Mouse (Mus musculus) thymus, adult 2 months (tissue): Measurements from ENCODE around the gene Olfr643. TPM values are rescaled to one million over a fixed set of nuclear protein-coding genes. Genes with fewer than 3 reads are reported as not detected.

Source experiments
- DNase-seq: peaks from one replicate; pipeline ENCODE4 v3.0.0; 2021
- H3K27ac ChIP-seq: fragments of 200-500 bp; 2 replicates; pipeline ENCODE4 v1.5.1; 2012; ENCODE audit warnings: low read length, control low read depth; ENCODE audit not compliant: control insufficient read depth, insufficient read depth
- H3K27me3 ChIP-seq: fragments of 200-500 bp; 2 replicates; pipeline ENCODE4 v1.6.1; 2012; ENCODE audit warnings: mild to moderate bottlenecking, low read length, moderate library complexity, mixed read lengths; ENCODE audit not compliant: control insufficient read depth, insufficient read depth
- H3K36me3 ChIP-seq: fragments of 200-500 bp; 2 replicates; pipeline ENCODE4 v1.6.1; 2012; ENCODE audit warnings: mild to moderate bottlenecking, low read length, moderate library complexity; ENCODE audit not compliant: control insufficient read depth, insufficient read depth
- H3K4me1 ChIP-seq: fragments of 200-500 bp; replicated peaks from 2 replicates; pipeline ENCODE4 v1.6.1; 2012; ENCODE audit warnings: low read length; ENCODE audit not compliant: control insufficient read depth, insufficient read depth
- H3K4me3 ChIP-seq: fragments of 200-500 bp; 2 replicates; pipeline ENCODE4 v1.5.1; 2012; ENCODE audit warnings: mild to moderate bottlenecking, low read length, control low read depth, moderate library complexity; ENCODE audit not compliant: control insufficient read depth, insufficient read depth
- CTCF ChIP-seq: fragments of 200-500 bp; IDR thresholded peaks from 2 replicates; pipeline ENCODE4 v1.5.1; 2012; ENCODE audit warnings: mild to moderate bottlenecking, control low read depth, low read length, moderate library complexity, borderline replicate concordance; ENCODE audit not compliant: control insufficient read depth, poor library complexity, insufficient read depth; ENCODE audit errors: extremely low read depth
- POLR2A ChIP-seq: fragments of 200-500 bp; IDR thresholded peaks from 2 replicates; pipeline ENCODE4 v1.6.1; 2012; ENCODE audit warnings: mild to moderate bottlenecking, low read length, control low read depth, moderate library complexity; ENCODE audit not compliant: control insufficient read depth, poor library complexity, insufficient read depth; ENCODE audit errors: extremely low read depth
- WGBS: fragments of 180-500 bp; shearing (Covaris S2); methylation state at CpG from one replicate; pipeline ENCODE4 v1.1.7; 2018; 5-methylcytosine and 5-hydroxymethylcytosine counted together
- polyA plus RNA-seq: library from polyadenylated mRNA; depleted of rRNA; stranded (reverse); fragments of >200 nt; gene quantifications from 2 replicates; pipeline ENCODE4 v1.2.3, GENCODE M21; 2012

The Olfr643 gene
- polyA plus RNA-seq, 1 experiment = not detected

DNA sequence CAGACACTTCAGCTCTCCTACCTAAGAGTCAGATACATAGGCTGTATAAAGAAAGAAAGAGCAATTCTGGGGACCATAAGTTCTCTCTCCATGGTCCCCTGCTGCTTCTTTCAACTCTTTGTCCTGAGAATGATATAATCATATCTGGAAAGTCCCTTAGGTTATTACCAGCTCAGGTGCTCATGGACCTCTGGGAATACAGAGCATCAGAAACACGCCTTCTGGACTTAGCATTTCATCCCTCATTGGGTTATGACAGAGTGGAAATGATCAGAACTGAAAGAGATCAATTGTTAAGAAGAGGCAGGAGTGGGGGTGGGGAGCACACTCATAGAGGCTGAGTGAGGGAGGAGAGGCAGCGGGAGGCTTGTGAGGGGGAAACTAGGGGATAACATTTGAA is 65.4 kb downstream of the Olfr643 start, which contains the start of gene Olfr644:
TSS of gene Olfr644 (minus strand) at position 101 of the 400 bp plus-strand sequence.
- no peak for TF ChIP-seq POLR2A
- no peak for TF ChIP-seq CTCF
- 93% methylated on average over 2 of the region's 2 CpGs for WGBS
- Histone ChIP-seq H3K27ac (no peak within 1 kb of the TSS), H3K4me1 (no peaks in the 10 kb centered on the region), H3K36me3 (no peaks in the 10 kb centered on the region), H3K27me3 (no peaks in the 10 kb centered on the region), H3K4me3 (no peak within 1 kb of the TSS)
- DNase-seq = no peak

- TF ChIP-seq POLR2A (no peak), CTCF (no peak)
Measured at GRCm38 (mm10) chr7:104061345-104061744, 75.9 kb downstream of the Olfr643 start, which contains the start of gene 4930516K23Rik. Gene 4930516K23Rik (minus strand): TSS chr7:104061445.

DNA sequence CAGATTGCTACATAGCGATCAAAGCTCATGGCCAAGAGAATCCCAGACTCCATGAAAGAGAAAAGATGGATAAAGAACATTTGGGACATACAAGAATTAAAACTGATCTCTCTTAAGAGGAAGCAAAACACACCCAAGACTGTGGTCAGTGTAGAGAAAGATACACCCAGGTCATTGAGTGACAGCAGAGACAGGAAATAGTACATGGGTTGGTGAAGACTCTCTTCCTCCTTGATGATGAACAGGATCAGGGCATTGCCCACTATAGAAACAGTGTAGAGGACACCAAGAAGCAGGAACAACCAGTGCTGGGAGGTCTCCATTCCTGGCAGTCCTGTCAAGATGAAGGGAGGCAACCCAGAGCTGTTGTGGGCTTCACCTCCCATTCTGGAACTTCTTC is 78.0 kb downstream of the Olfr643 start:
- DNase-seq = no peak
- no peak overlapping the region for H3K27ac ChIP-seq
- H3K4me3 ChIP-seq = no peak overlapping the region
- TF ChIP-seq CTCF = no peak
- no peak for TF ChIP-seq POLR2A
- no peaks in the 10 kb centered on the region for H3K36me3 ChIP-seq
- no peaks in the 10 kb centered on the region for H3K4me1 ChIP-seq
- 100% methylated on average over 1 of the region's 1 CpGs for WGBS
- no peaks in the 10 kb centered on the region for H3K27me3 ChIP-seq

More at GRCm38 (mm10) chr7:104061345-104061744, 75.9 kb downstream of the Olfr643 start, which contains the start of gene 4930516K23Rik:
- no peak within 1 kb of the TSS for H3K4me3 ChIP-seq
- no peak within 1 kb of the TSS for H3K27ac ChIP-seq
- DNase-seq = no peak
- WGBS = 78% methylated on average over 2 of the region's 2 CpGs
- H3K4me1 ChIP-seq = no peaks in the 10 kb centered on the region
- no peaks in the 10 kb centered on the region for H3K27me3 ChIP-seq
- no peaks in the 10 kb centered on the region for H3K36me3 ChIP-seq

GRCm38 (mm10) chr7:104052566-104052965 is 84.6 kb downstream of the Olfr643 start, which contains the start of gene Olfr642:
Gene Olfr642 (minus strand): TSS chr7:104052666.
- Histone ChIP-seq H3K36me3 (no peaks in the 10 kb centered on the region), H3K27me3 (no peaks in the 10 kb centered on the region), H3K4me1 (no peaks in the 10 kb centered on the region), H3K27ac (no peak within 1 kb of the TSS), H3K4me3 (no peak within 1 kb of the TSS)
- TF ChIP-seq CTCF (no peak), POLR2A (no peak)
- 98% methylated on average over 1 of the region's 1 CpGs for WGBS
- DNase-seq = no peak

DNA sequence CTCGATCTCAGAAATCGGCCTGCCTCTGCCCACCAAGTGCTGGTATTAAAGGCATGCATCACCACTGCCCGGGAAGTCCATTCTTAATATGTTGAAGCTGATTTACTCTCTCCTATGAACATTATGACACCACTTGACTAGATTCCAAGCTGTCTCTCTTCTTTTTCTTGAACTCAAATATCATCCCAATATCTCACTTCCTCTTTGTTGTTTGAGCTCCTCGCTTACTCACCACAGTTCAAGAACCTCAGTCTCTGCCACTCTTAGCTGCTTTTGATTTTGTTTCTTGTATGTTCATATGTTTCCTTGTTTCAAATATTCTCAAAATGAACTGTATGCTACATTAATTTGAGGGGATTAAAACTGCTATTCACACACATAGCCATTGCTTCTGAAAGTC is 86.5 kb downstream of the Olfr643 start:
- H3K4me1 ChIP-seq = no peaks in the 10 kb centered on the region
- no peak overlapping the region for H3K27ac ChIP-seq
- H3K4me3 ChIP-seq = no peak overlapping the region
- no peaks in the 10 kb centered on the region for H3K27me3 ChIP-seq
- no peak for DNase-seq
- 83% methylated on average over 4 of the region's 4 CpGs for WGBS
- H3K36me3 ChIP-seq = no peaks in the 10 kb centered on the region
- TF ChIP-seq POLR2A (no peak), CTCF (no peak)

- H3K27ac ChIP-seq = no peak within 1 kb of the TSS
- no peaks in the 10 kb centered on the region for H3K36me3 ChIP-seq
- H3K4me3 ChIP-seq = no peak within 1 kb of the TSS
- no peak for DNase-seq
- TF ChIP-seq CTCF = no peak
- no peak for TF ChIP-seq POLR2A
- H3K4me1 ChIP-seq = no peaks in the 10 kb centered on the region
- 89% methylated on average over 1 of the region's 1 CpGs for WGBS
- no peaks in the 10 kb centered on the region for H3K27me3 ChIP-seq
Measured at GRCm38 (mm10) chr7:104035145-104035544, 102.1 kb downstream of the Olfr643 start, which contains the start of gene Olfr641. Gene Olfr641 (plus strand): TSS chr7:104035445.

DNA sequence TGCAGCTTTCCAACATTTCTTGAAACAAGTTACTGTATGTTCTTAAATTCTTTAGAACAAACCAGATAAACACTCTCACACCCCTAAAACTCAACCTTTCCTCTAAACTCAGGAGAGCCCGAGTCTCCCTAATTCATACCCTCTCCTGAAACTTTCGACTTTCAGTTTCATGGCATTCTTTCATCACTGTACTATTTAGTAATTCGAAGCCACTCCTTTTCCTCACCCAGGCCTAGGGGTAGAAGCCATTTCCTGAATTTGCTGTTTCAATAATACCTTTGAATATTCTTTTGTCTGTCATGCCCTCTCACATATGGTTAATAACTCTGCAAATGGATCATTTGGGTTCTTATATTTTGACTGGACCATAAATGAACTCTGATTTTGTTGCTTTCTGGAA is 110.2 kb downstream of the Olfr643 start:
- DNase-seq = no peak
- Histone ChIP-seq H3K27me3 (no peaks in the 10 kb centered on the region), H3K4me1 (no peaks in the 10 kb centered on the region), H3K4me3 (no peak overlapping the region), H3K36me3 (no peaks in the 10 kb centered on the region), H3K27ac (no peak overlapping the region)
- TF ChIP-seq CTCF (no peak), POLR2A (no peak)
- 91% methylated on average over 3 of the region's 3 CpGs for WGBS
